Comparison of ENCODE assay signal across 8 mouse cellular contexts in the genomic region with DNA sequence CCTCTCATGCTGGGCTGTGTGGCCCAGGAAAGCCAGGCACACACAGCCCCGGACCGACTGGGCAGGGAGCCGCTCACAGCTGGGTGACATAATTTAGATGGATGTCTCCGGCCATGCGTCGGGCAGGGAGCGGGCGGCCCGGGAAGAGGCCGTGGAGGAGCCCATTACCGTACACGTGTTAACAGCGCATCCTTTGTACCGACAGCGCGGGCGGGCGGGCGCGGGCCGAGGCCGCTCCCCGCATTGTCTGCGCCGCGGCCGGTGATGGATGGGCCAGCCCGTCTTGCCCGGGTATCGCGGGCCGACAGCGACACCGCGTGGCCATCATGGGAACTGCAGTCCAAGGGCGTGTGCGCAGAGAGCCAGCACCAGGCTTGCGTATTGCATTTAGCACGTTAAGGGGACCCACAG.
DNase-seq lines count a peak whose midpoint lies in the region; ATAC-seq lines count a peak whose summit lies in the region.

No protein-coding gene starts in this region.

- peak; percentile 64 for DNase-seq in CD4-positive helper T cell, adult 2 months (ENCODE audit: low read depth, low spot score)
- peak; percentile 32 for DNase-seq in c-Kit-positive CD71-negative TER-119-negative erythroid progenitor cells, embryonic 14.5 days (ENCODE audit: low read depth)
- DNase-seq in forebrain, embryonic 11.5 days (ENCODE audit: low spot score), result peak; percentile 94
- DNase-seq in kidney, postnatal 25 days, result peak; percentile 71 to 79
- peak; percentile 93 for DNase-seq in neural tube, embryonic 10.5 days (ENCODE audit: extremely low spot score, low spot score)

- H3K9me3 ChIP-seq in forebrain, embryonic 11.5 days (ENCODE audit: control insufficient read depth, low read length), result no peaks in the 10 kb centered on the region
- no peaks in the 10 kb centered on the region for H3K9me3 ChIP-seq in heart, embryonic 15.5 days (replicated peaks)
- H3K9me3 ChIP-seq in liver, embryonic 12.5 days (replicated peaks), result no peaks in the 10 kb centered on the region
- H3K9me3 ChIP-seq in stomach, embryonic 15.5 days, result no peaks in the 10 kb centered on the region

- peak overlapping the region; percentile 27 for H3K9ac ChIP-seq in forebrain, embryonic 11.5 days (ENCODE audit: low read length)
- peak overlapping the region; percentile 41; the same call in 1 of the 2 replicates for H3K9ac ChIP-seq in heart, embryonic 15.5 days
- no peak overlapping the region for H3K9ac ChIP-seq in liver, embryonic 12.5 days
- H3K9ac ChIP-seq in stomach, embryonic 15.5 days, result no peak overlapping the region

- no peaks in the 10 kb centered on the region for H3K4me1 ChIP-seq in forebrain, embryonic 11.5 days (replicated peaks; ENCODE audit: control insufficient read depth, insufficient read depth, low read length)
- H3K4me1 ChIP-seq in heart, embryonic 15.5 days (replicated peaks), result peaks cover 4% of the 10 kb centered on the region; the same call in 1 of the 2 replicates
- H3K4me1 ChIP-seq in liver, embryonic 12.5 days, result no peaks in the 10 kb centered on the region
- H3K4me1 ChIP-seq in stomach, embryonic 15.5 days, result no peaks in the 10 kb centered on the region

- peak; percentile 87 for ATAC-seq in forebrain, embryonic 11.5 days (replicated peaks; ENCODE audit: low FRiP score)
- peak; percentile 58; the same call in 1 of the 2 replicates for ATAC-seq in heart, embryonic 15.5 days (replicated peaks; ENCODE audit: insufficient number of reproducible peaks, insufficient read depth, low FRiP score, low read depth)
- no peak for ATAC-seq in liver, embryonic 12.5 days
- peak; percentile 69 for ATAC-seq in stomach, embryonic 15.5 days (ENCODE audit: insufficient read depth, low FRiP score, low read depth)

- no peak overlapping the region for H3K27ac ChIP-seq in forebrain, embryonic 11.5 days (ENCODE audit: low read depth, low read length)
- H3K27ac ChIP-seq in heart, embryonic 15.5 days, result no peak overlapping the region
- H3K27ac ChIP-seq in liver, embryonic 12.5 days, result no peak overlapping the region
- H3K27ac ChIP-seq in stomach, embryonic 15.5 days, result no peak overlapping the region

- WGBS in forebrain, embryonic 11.5 days, result under 1% methylated on average over 37 of the region's 39 CpGs
- WGBS in heart, embryonic 15.5 days, result 1% methylated on average over 32 of the region's 39 CpGs
- WGBS in liver, embryonic 12.5 days (ENCODE audit: insufficient replicate concordance), result under 1% methylated on average over 39 of the region's 39 CpGs
- WGBS in stomach, embryonic 15.5 days, result under 1% methylated on average over 39 of the region's 39 CpGs

- peak overlapping the region; percentile 44 for H3K4me2 ChIP-seq in forebrain, embryonic 11.5 days (ENCODE audit: low read depth, low read length, severe bottlenecking)
- peak overlapping the region; percentile 72 for H3K4me2 ChIP-seq in heart, embryonic 15.5 days
- peak overlapping the region; percentile 45 for H3K4me2 ChIP-seq in liver, embryonic 12.5 days
- peak overlapping the region; percentile 58 for H3K4me2 ChIP-seq in stomach, embryonic 15.5 days

- H3K27me3 ChIP-seq in forebrain, embryonic 11.5 days (ENCODE audit: control insufficient read depth, insufficient read depth, low read length), result peaks cover 11% of the 10 kb centered on the region
- peaks cover 46% of the 10 kb centered on the region for H3K27me3 ChIP-seq in heart, embryonic 15.5 days
- H3K27me3 ChIP-seq in liver, embryonic 12.5 days (replicated peaks), result peaks cover 35% of the 10 kb centered on the region
- peaks cover 8% of the 10 kb centered on the region for H3K27me3 ChIP-seq in stomach, embryonic 15.5 days (replicated peaks)

- H3K4me3 ChIP-seq in forebrain, embryonic 11.5 days (ENCODE audit: low read depth, low read length), result peak overlapping the region; percentile 6; the same call in 1 of the 2 replicates
- H3K4me3 ChIP-seq in heart, embryonic 15.5 days, result peak overlapping the region; percentile 46
- no peak overlapping the region for H3K4me3 ChIP-seq in liver, embryonic 12.5 days
- H3K4me3 ChIP-seq in stomach, embryonic 15.5 days (replicated peaks), result peak overlapping the region; percentile 30

- H3K36me3 ChIP-seq in forebrain, embryonic 11.5 days (ENCODE audit: control insufficient read depth, insufficient read depth, low read length), result no peaks in the 10 kb centered on the region
- no peaks in the 10 kb centered on the region for H3K36me3 ChIP-seq in heart, embryonic 15.5 days
- H3K36me3 ChIP-seq in liver, embryonic 12.5 days, result no peaks in the 10 kb centered on the region
- no peaks in the 10 kb centered on the region for H3K36me3 ChIP-seq in stomach, embryonic 15.5 days

Comparison
In these comparisons a context has a peak if more than half of its experiments do, and no peak if none do; other contexts are left out.
1. DNase-seq: peak in every context shown above with its lines; median percentile 94 in forebrain, embryonic 11.5 days; 93 in neural tube, embryonic 10.5 days; 75 in kidney, postnatal 25 days; 64 in CD4-positive helper T cell, adult 2 months; 32 in c-Kit-positive CD71-negative TER-119-negative erythroid progenitor cells, embryonic 14.5 days.
2. H3K9ac ChIP-seq: peak in forebrain, embryonic 11.5 days (single experiment) and heart, embryonic 15.5 days (single experiment); none in liver, embryonic 12.5 days (single experiment) and stomach, embryonic 15.5 days (single experiment).
3. Peak in every context shown above with its lines, with median percentiles within 50 percentile points of each other: H3K4me2 ChIP-seq.